Mouse (Mus musculus) heart, embryonic 12.5 days (tissue): ENCODE data around the gene Bpifb6. TPM values are rescaled to one million over a fixed set of nuclear protein-coding genes. Genes with fewer than 3 reads are reported as not detected.
A peak's percentile ranks its signal among the peaks of the same experiment; 100 is the strongest.

Experiments used
- ATAC-seq: fragments of 200-750 bp; cut with Nextera tagmentation; 2 replicates; pipeline ENCODE4 v1.8.0; 2017; ENCODE audit warnings: moderate TSS enrichment, moderate library complexity; ENCODE audit not compliant: insufficient number of reproducible peaks, low FRiP score
- H3K27ac ChIP-seq: fragments of 300-500 bp; sonication (generic); 2 replicates; pipeline ENCODE4 v1.5.1; 2016; ENCODE audit warnings: mild to moderate bottlenecking, moderate library complexity; ENCODE audit not compliant: poor library complexity, severe bottlenecking
- H3K27me3 ChIP-seq: fragments of 300-500 bp; sonication (generic); replicated peaks from 2 replicates; pipeline ENCODE4 v1.6.1; 2016; ENCODE audit warnings: mild to moderate bottlenecking, moderate library complexity
- H3K36me3 ChIP-seq: fragments of 300-500 bp; sonication (generic); 2 replicates; pipeline ENCODE4 v1.6.1; 2016; ENCODE audit warnings: mild to moderate bottlenecking, moderate library complexity
- H3K4me1 ChIP-seq: fragments of 300-500 bp; sonication (generic); replicated peaks from 2 replicates; pipeline ENCODE4 v1.6.1; 2016; ENCODE audit warnings: mild to moderate bottlenecking
- H3K4me2 ChIP-seq: fragments of 300-500 bp; sonication (generic); 2 replicates; pipeline ENCODE4 v1.6.1; 2016; ENCODE audit warnings: mild to moderate bottlenecking, moderate library complexity
- H3K4me3 ChIP-seq: fragments of 300-500 bp; sonication (generic); 2 replicates; pipeline ENCODE4 v1.5.1; 2016; ENCODE audit warnings: mild to moderate bottlenecking
- H3K9ac ChIP-seq: fragments of 300-500 bp; sonication (generic); 2 replicates; pipeline ENCODE4 v1.6.1; 2016; ENCODE audit warnings: mild to moderate bottlenecking, moderate library complexity
- H3K9me3 ChIP-seq: fragments of 300-500 bp; sonication (generic); replicated peaks from 2 replicates; pipeline ENCODE4 v1.6.1; 2016; ENCODE audit warnings: mild to moderate bottlenecking, moderate library complexity
- WGBS: fragments of 180-500 bp; shearing (Covaris S2); methylation state at CpG from one replicate; pipeline ENCODE4 v1.1.7; 2016; 5-methylcytosine and 5-hydroxymethylcytosine counted together
- polyA plus RNA-seq: library from polyadenylated mRNA; unstranded; fragments of >200 nt; fragmentation: Nextera tagmentation; extraction: Ambion mirVana; gene quantifications from 2 replicates; pipeline ENCODE4 v1.2.1, GENCODE M21; 2016

The Bpifb6 gene
- polyA plus RNA-seq: not detected in 2 replicates

GRCm38 (mm10) chr2:153900088-153900487 lies at the start of gene Bpifb6:
Gene Bpifb6 (plus strand): TSS chr2:153900388.
- H3K27ac ChIP-seq: no peak within 1 kb of the TSS
- H3K9ac ChIP-seq: no peak within 1 kb of the TSS
- H3K4me1 ChIP-seq: 0 out of 2 replicates have a peak, but pooled peaks cover 4% of the 10 kb centered on the region
- 64% methylated on average over 4 of the region's 4 CpGs for WGBS
- no peaks in the 10 kb centered on the region for H3K36me3 ChIP-seq
- H3K4me2 ChIP-seq: no peak within 1 kb of the TSS
- H3K27me3 ChIP-seq: 0 out of 2 replicates have a peak, but pooled peaks cover 3% of the 10 kb centered on the region
- H3K4me3 ChIP-seq: no peak within 1 kb of the TSS
- no peak for ATAC-seq
- H3K9me3 ChIP-seq: no peaks in the 10 kb centered on the region

GRCm38 (mm10) chr2:153851030-153851360 lies 49.2 kb upstream of the Bpifb6 start:
- WGBS: 44% methylated on average over 4 of the region's 4 CpGs
- Histone ChIP-seq H3K4me3 (no peak overlapping the region), H3K27ac (no peak overlapping the region), H3K27me3 (0 out of 2 replicates have a peak, but pooled peaks cover 6% of the 10 kb centered on the region), H3K9ac (no peak overlapping the region), H3K36me3 (no peaks in the 10 kb centered on the region), H3K4me2 (no peak overlapping the region), H3K4me1 (peaks cover 7% of the 10 kb centered on the region; the same call in 1 of the 2 replicates), H3K9me3 (peaks cover 3% of the 10 kb centered on the region)
- ATAC-seq: no peak

DNA sequence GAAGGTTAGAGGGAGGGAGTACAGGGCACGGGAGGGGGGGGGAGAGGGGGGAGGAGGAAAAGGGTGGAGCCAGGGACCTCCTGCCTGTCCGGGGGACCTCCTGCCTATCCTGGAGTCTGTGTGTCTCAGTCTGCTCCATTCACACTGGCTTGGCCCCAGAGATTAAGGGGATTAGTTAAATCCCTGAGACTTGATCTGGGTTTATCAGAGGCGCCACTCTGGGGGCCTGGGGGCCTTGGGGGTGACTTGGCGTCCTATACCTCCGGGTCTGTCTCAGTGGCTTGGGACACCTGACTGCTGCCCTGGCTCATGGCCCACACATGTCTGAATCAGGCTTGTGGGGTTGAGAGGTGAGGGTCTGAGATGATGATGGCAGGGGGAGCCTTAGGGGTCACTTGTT lies 46.6 kb upstream of the Bpifb6 start:
- peaks cover 3% of the 10 kb centered on the region for H3K9me3 ChIP-seq
- H3K36me3 ChIP-seq: no peaks in the 10 kb centered on the region
- H3K4me3 ChIP-seq: no peak overlapping the region
- no peak overlapping the region for H3K9ac ChIP-seq
- WGBS: 14% methylated on average over 5 of the region's 5 CpGs
- ATAC-seq: no peak
- H3K4me2 ChIP-seq: no peak overlapping the region
- peaks cover 14% of the 10 kb centered on the region for H3K27me3 ChIP-seq
- H3K4me1 ChIP-seq: peaks cover 7% of the 10 kb centered on the region; the same call in 1 of the 2 replicates
- no peak overlapping the region for H3K27ac ChIP-seq

DNA sequence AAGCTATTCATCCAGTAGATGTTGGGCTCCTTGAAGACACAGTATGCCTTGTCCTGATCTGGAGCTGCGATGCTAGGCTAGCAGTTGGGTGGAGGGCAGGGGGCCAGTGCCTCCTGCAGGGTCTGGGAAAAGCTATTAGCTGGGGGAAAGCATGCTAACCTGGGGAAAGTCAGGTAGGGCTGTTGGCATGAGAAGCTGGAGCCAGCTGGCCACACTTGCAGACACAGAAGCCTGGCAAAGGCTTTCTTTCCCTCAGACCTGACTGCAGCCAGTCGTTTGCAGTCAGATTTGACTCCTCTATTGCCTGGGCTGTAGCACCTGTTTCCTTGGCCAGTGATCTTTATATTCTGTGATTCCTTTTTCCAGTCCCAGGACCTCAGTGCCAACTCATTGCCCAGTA lies 40.6 kb upstream of the Bpifb6 start:
- Histone ChIP-seq H3K4me1 (0 out of 2 replicates have a peak, but pooled peaks cover 4% of the 10 kb centered on the region), H3K27ac (no peak overlapping the region), H3K9ac (no peak overlapping the region), H3K36me3 (no peaks in the 10 kb centered on the region), H3K9me3 (no peaks in the 10 kb centered on the region), H3K4me2 (no peak overlapping the region), H3K4me3 (no peak overlapping the region), H3K27me3 (peaks cover 14% of the 10 kb centered on the region)
- 67% methylated on average over 2 of the region's 2 CpGs for WGBS
- ATAC-seq: no peak

DNA sequence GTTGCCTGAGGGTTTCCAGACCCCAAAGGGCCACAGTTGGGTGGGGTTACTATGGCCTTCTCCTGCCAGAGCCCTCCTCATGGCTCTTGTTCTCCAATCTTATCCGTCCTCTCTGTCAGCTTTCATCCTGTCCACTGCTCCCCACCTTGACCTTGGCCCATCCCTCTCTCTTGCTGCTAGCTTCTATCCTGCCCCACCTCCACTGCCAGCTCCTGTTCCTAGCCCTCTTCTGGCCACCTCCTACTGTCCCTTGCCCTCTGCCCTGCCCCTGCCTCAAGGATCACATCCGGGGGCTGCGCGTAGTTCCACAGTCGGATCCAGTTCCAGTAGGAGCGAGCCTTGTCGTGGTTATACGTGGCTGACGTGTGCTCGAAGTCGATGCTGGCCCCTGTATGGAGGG lies 39.9 kb upstream of the Bpifb6 start:
- peak; percentile 53 for ATAC-seq
- WGBS: 85% methylated on average over 11 of the region's 11 CpGs

GRCm38 (mm10) chr2:153860715-153861114 lies 39.5 kb upstream of the Bpifb6 start:
- Histone ChIP-seq H3K4me2 (no peak overlapping the region), H3K36me3 (no peaks in the 10 kb centered on the region), H3K4me1 (0 out of 2 replicates have a peak, but pooled peaks cover 4% of the 10 kb centered on the region), H3K9me3 (no peaks in the 10 kb centered on the region), H3K27ac (no peak overlapping the region), H3K4me3 (no peak overlapping the region), H3K9ac (no peak overlapping the region), H3K27me3 (peaks cover 8% of the 10 kb centered on the region)
- 41% methylated on average over 3 of the region's 3 CpGs for WGBS
- ATAC-seq: peak; percentile 81

More for the DNA sequence above, 39.9 kb upstream of the Bpifb6 start:
- 0 out of 2 replicates have a peak, but pooled peaks cover 4% of the 10 kb centered on the region for H3K4me1 ChIP-seq
- H3K4me3 ChIP-seq: no peak overlapping the region
- H3K4me2 ChIP-seq: no peak overlapping the region
- no peaks in the 10 kb centered on the region for H3K9me3 ChIP-seq
- no peaks in the 10 kb centered on the region for H3K36me3 ChIP-seq
- H3K27ac ChIP-seq: no peak overlapping the region
- H3K9ac ChIP-seq: no peak overlapping the region
- peaks cover 8% of the 10 kb centered on the region for H3K27me3 ChIP-seq

- H3K36me3 ChIP-seq: no peaks in the 10 kb centered on the region
- H3K4me2 ChIP-seq: no peak overlapping the region
- H3K27me3 ChIP-seq: peaks cover 3% of the 10 kb centered on the region
- no peak overlapping the region for H3K9ac ChIP-seq
- H3K9me3 ChIP-seq: no peaks in the 10 kb centered on the region
- WGBS: 72% methylated on average over 3 of the region's 3 CpGs
- ATAC-seq: no peak
- no peak overlapping the region for H3K27ac ChIP-seq
- H3K4me3 ChIP-seq: no peak overlapping the region
- 0 out of 2 replicates have a peak, but pooled peaks cover 4% of the 10 kb centered on the region for H3K4me1 ChIP-seq
These were observed 38.2 kb upstream of the Bpifb6 start for GRCm38 (mm10) chr2:153861960-153862359.

- Histone ChIP-seq H3K9me3 (no peaks in the 10 kb centered on the region), H3K36me3 (no peaks in the 10 kb centered on the region), H3K27me3 (no peaks in the 10 kb centered on the region), H3K27ac (no peak within 1 kb of the TSS), H3K4me2 (no peak within 1 kb of the TSS), H3K4me1 (0 out of 2 replicates have a peak, but pooled peaks cover 3% of the 10 kb centered on the region), H3K4me3 (no peak within 1 kb of the TSS), H3K9ac (no peak within 1 kb of the TSS)
- no peak for ATAC-seq
- 73% methylated on average over 4 of the region's 4 CpGs for WGBS
These were observed 29.2 kb upstream of the Bpifb6 start, which contains the start of gene Sun5 for GRCm38 (mm10) chr2:153870984-153871383. Gene Sun5 (minus strand): TSS chr2:153871084.

GRCm38 (mm10) chr2:153874745-153875144 lies 25.4 kb upstream of the Bpifb6 start, which contains the start of gene Bpifb2:
Gene Bpifb2 (plus strand): TSS chr2:153875045.
- WGBS: 60% methylated on average over 9 of the region's 9 CpGs
- no peak within 1 kb of the TSS for H3K27ac ChIP-seq
- H3K9ac ChIP-seq: no peak within 1 kb of the TSS
- H3K9me3 ChIP-seq: no peaks in the 10 kb centered on the region
- no peaks in the 10 kb centered on the region for H3K36me3 ChIP-seq
- no peak within 1 kb of the TSS for H3K4me2 ChIP-seq
- ATAC-seq: no peak
- no peaks in the 10 kb centered on the region for H3K27me3 ChIP-seq
- 0 out of 2 replicates have a peak, but pooled peaks cover 3% of the 10 kb centered on the region for H3K4me1 ChIP-seq
- H3K4me3 ChIP-seq: no peak within 1 kb of the TSS

- 0 out of 2 replicates have a peak, but pooled peaks cover 4% of the 10 kb centered on the region for H3K4me1 ChIP-seq
- ATAC-seq: no peak
- H3K4me2 ChIP-seq: no peak overlapping the region
- H3K4me3 ChIP-seq: no peak overlapping the region
- H3K9ac ChIP-seq: no peak overlapping the region
- no peaks in the 10 kb centered on the region for H3K36me3 ChIP-seq
- no peak overlapping the region for H3K27ac ChIP-seq
- WGBS: 73% methylated on average over 5 of the region's 5 CpGs
- 0 out of 2 replicates have a peak, but pooled peaks cover 3% of the 10 kb centered on the region for H3K27me3 ChIP-seq
- no peaks in the 10 kb centered on the region for H3K9me3 ChIP-seq
These were observed 1.1 kb upstream of the Bpifb6 start for GRCm38 (mm10) chr2:153899111-153899510.

DNA sequence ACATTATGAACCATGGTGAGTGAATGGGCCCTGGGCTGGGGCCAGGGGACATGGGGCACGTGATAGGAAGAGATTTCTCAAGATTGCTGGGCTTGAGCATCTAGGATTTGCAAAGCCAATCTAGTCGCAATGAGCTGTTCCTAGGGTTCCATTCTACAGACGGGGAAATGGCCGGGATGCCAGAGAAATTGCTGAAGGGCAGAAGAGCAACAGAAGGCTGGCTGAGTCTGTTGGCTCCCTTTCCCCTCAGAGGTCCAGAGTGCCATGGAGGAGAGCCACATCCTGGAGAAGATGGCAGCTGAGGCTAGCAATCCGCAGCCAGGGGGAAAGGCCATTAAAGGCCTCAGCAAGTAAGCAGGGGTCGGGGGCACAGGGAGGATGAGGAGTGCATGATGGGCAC lies 2.5 kb downstream of the Bpifb6 start:
- H3K27me3 ChIP-seq: 0 out of 2 replicates have a peak, but pooled peaks cover 3% of the 10 kb centered on the region
- no peaks in the 10 kb centered on the region for H3K4me1 ChIP-seq
- 69% methylated on average over 6 of the region's 6 CpGs for WGBS
- H3K9me3 ChIP-seq: no peaks in the 10 kb centered on the region
- H3K4me3 ChIP-seq: no peak overlapping the region
- H3K27ac ChIP-seq: no peak overlapping the region
- no peak overlapping the region for H3K4me2 ChIP-seq
- no peaks in the 10 kb centered on the region for H3K36me3 ChIP-seq
- ATAC-seq: no peak
- no peak overlapping the region for H3K9ac ChIP-seq

DNA sequence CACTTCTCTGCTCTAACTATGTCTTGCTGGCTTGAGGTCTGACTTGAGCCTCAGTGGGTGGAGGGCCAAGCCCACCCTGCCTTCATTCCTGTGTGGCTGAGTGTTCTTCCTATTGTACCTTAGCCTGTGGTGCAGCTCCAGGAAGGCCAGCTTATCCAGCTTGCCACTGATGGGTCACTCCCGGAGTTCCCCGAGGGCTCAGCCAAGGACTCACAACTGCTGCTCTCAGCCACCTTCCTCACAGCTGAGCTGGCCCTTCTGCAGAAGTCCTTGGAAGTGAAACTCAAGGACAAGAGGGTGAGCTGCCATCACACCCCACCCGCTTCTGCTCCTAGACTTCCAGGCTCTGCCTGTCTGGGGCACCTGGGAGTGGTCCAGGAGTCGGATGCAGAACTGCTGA lies 6.4 kb downstream of the Bpifb6 start:
- WGBS: 83% methylated on average over 4 of the region's 4 CpGs
- no peaks in the 10 kb centered on the region for H3K4me1 ChIP-seq

More for the DNA sequence above, 6.4 kb downstream of the Bpifb6 start:
- Histone ChIP-seq H3K4me3 (no peak overlapping the region), H3K9me3 (no peaks in the 10 kb centered on the region), H3K9ac (no peak overlapping the region), H3K4me2 (no peak overlapping the region), H3K36me3 (no peaks in the 10 kb centered on the region), H3K27ac (no peak overlapping the region), H3K27me3 (no peaks in the 10 kb centered on the region)
- ATAC-seq: no peak
